ENCODE assay signal across 9 mouse cellular contexts in the genomic region with DNA sequence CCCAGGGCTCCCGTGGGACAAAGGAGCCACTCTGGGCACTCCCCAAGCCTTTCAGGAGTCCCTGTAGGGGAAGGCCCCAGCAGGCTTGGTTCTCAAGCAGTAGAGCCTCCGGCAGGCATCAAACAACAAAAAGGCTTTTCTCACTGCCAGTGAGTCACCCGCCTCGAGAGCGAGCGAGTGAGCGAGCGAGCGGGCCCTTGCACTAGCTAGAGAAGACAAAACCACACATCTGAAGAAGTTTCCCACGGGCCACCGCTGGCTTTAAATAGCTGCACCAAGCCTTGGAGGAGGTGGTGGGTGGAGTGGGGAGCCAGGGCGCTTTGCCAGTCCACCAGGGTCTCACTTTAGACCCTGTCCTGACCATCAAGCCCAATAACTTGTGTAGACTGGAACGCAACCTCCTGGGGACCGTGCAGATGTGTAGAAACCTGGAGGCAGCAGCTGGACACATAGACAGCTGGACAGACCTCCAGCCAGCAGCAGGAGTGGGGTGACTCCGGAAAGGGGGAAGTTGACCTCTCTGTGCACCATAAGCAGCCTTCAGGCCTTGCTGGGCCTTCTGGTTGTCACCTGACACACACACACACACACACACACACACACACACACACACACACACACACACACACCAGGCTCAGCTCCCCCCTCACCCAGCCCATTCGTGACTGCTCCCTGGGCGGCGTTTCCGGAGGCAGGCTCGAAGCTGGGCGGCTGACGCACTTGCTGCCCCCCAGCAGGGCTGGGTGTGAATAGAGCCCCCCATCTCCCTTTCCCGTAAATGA. TPM values are rescaled to one million over a fixed set of nuclear protein-coding genes. Genes with fewer than 3 reads are reported as not detected.
DNase-seq lines count a peak whose midpoint lies in the region; ATAC-seq and TF ChIP-seq lines count a peak whose summit lies in the region.
"Had no signal": no experiment of that assay in that cellular context is flagged by ENCODE, and none has a peak within 500 bp of the region (broad histone marks: within the 10 kb centered on the region; RNA-seq: fewer than 3 reads in every experiment).

No protein-coding gene starts in this region.

- H3K27me3 ChIP-seq in spleen, adult 2 months (ENCODE audit: control insufficient read depth, insufficient read depth, low read length): no peaks in the 10 kb centered on the region; the same call in 1 of the 2 replicates
- no peaks in the 10 kb centered on the region for H3K27me3 ChIP-seq in megakaryocyte, embryonic 14.5 days (replicated peaks)

- TF ChIP-seq CTCF in spleen, adult 2 months (IDR thresholded peaks at IDR 0.05; ENCODE audit: extremely low read depth, insufficient read depth, insufficient read length, insufficient replicate concordance): no peak

- WGBS in spleen, adult 2 months: 17% methylated on average over 23 of the region's 23 CpGs

- no peak for ATAC-seq in erythroblast, adult 5-6 weeks (replicated peaks; ENCODE audit: low FRiP score, poor library complexity, severe bottlenecking)

- H3K27ac ChIP-seq in spleen, adult 2 months (ENCODE audit: insufficient read depth, low read length): peak overlapping the region; percentile 70
- H3K27ac ChIP-seq: heart, embryonic 13.5 days had no signal

- H3K4me1 ChIP-seq in spleen, adult 2 months (ENCODE audit: control insufficient read depth, insufficient read depth, insufficient read length): peaks cover 11% of the 10 kb centered on the region; the same call in 1 of the 2 replicates
- H3K4me1 ChIP-seq in megakaryocyte, embryonic 14.5 days: peaks cover 99% of the 10 kb centered on the region

- H3K9me3 ChIP-seq in megakaryocyte, embryonic 14.5 days: no peaks in the 10 kb centered on the region
- H3K9me3 ChIP-seq: heart, embryonic 13.5 days had no signal

- H3K4me3 ChIP-seq in spleen, adult 2 months (ENCODE audit: extremely low read depth, insufficient read depth, insufficient read length): no peak overlapping the region; the same call in 1 of the 2 replicates
- peak overlapping the region; percentile 91 for H3K4me3 ChIP-seq in megakaryocyte, embryonic 14.5 days (replicated peaks)
- H3K4me3 ChIP-seq: heart, embryonic 13.5 days had no signal

- no peak for TF ChIP-seq POLR2A in spleen, adult 2 months (IDR thresholded peaks at IDR 0.05; ENCODE audit: low read depth, low read length)

- peak; percentile 21 for DNase-seq in embryo, embryonic 11 days
- DNase-seq in embryo, embryonic 10.5 days (ENCODE audit: low spot score): no peak
- DNase-seq in spleen, adult 2 months (ENCODE audit: low read depth in 1 of 2, low spot score in 2 of 2): peak; percentile 36 to 61
- no peak for DNase-seq in spleen, postnatal 14 days (ENCODE audit: low spot score in 2 of 2)
- peak; percentile 66 to 84 for DNase-seq in thymus, postnatal 36 days
- no peak for DNase-seq in cerebellum, postnatal 14 days

- H3K36me3 ChIP-seq in spleen, adult 2 months (ENCODE audit: control insufficient read depth, insufficient read depth, low read length): no peaks in the 10 kb centered on the region
- peaks cover 4% of the 10 kb centered on the region for H3K36me3 ChIP-seq in megakaryocyte, embryonic 14.5 days (replicated peaks; ENCODE audit: low read length)
- H3K36me3 ChIP-seq: heart, embryonic 13.5 days had no signal

RNA-seq across cellular contexts. Expression of gene Runx3, which starts 40.4 kb away (rescaled TPM):
- polyA plus RNA-seq in spleen, adult 2 months (2012; rRNA removed): 33.7 and 38.5 TPM in 2 replicates
- polyA plus RNA-seq in megakaryocyte, embryonic 14.5 days (2012; ENCODE audit: insufficient read depth, low replicate concordance): 128 and 414 TPM in 2 replicates
- 7.3 and 9.8 TPM in 2 replicates for total RNA-seq in erythroblast, adult 5-6 weeks (2015; ENCODE audit: low replicate concordance)
- total RNA-seq in erythroblast, adult 5-6 weeks (2017; ENCODE audit: low replicate concordance): 0.51 and 0.84 TPM in 2 replicates

Comparison
In these comparisons a context has a peak if more than half of its experiments do, and no peak if none do; other contexts are left out.
1. DNase-seq: peak in embryo, embryonic 11 days (single experiment), spleen, adult 2 months (2 of 2) and thymus, postnatal 36 days (2 of 2); none in embryo, embryonic 10.5 days (single experiment), spleen, postnatal 14 days (0 of 2) and cerebellum, postnatal 14 days (0 of 2).